Mouse (Mus musculus): Measurements from ENCODE around the gene Tmod3. TPM values are rescaled to one million over a fixed set of nuclear protein-coding genes. Genes with fewer than 3 reads are reported as not detected.

Gene Tmod3
- polyA plus RNA-seq, 1 experiment from 2014 or later, result 111 TPM

- WGBS, result 72% methylated on average over 8 of the region's 8 CpGs
- ATAC-seq (ENCODE audit: low FRiP score, low TSS enrichment) (no peak), DNase-seq (ENCODE audit: low spot score) (no peak)
- Histone ChIP-seq H3K4me1 (replicated peaks; ENCODE audit: control insufficient read depth, insufficient read depth) (no peaks in the 10 kb centered on the region), H3K9ac (ENCODE audit: low read length) (no peak overlapping the region), H3K4me3 (ENCODE audit: low read depth, low read length) (no peak overlapping the region), H3K27me3 (ENCODE audit: control insufficient read depth, insufficient read depth, low read length) (no peaks in the 10 kb centered on the region), H3K4me2 (replicated peaks; ENCODE audit: low read depth) (no peak overlapping the region), H3K36me3 (ENCODE audit: control insufficient read depth, insufficient read depth, low read length) (peaks cover 31% of the 10 kb centered on the region), H3K27ac (replicated peaks) (peak overlapping the region; percentile 40), H3K9me3 (ENCODE audit: control insufficient read depth, low read length) (no peaks in the 10 kb centered on the region)
- TF ChIP-seq CTCF (IDR thresholded peaks at IDR 0.05; ENCODE audit: low read depth), result no peak
These were observed 96.3 kb downstream of the Tmod3 start for GRCm38 (mm10) chr9:75463050-75463660.

- 61% methylated on average over 10 of the region's 10 CpGs for WGBS
- no peaks in the 10 kb centered on the region for H3K27me3 ChIP-seq (ENCODE audit: control insufficient read depth, insufficient read depth, low read length)
- peaks cover 43% of the 10 kb centered on the region for H3K36me3 ChIP-seq (ENCODE audit: control insufficient read depth, insufficient read depth, low read length)
- H3K9ac ChIP-seq (ENCODE audit: low read length), result no peak overlapping the region
- DNase-seq (ENCODE audit: low spot score) (peak; percentile 30), ATAC-seq (ENCODE audit: low FRiP score, low TSS enrichment) (no peak)
- H3K9me3 ChIP-seq (ENCODE audit: control insufficient read depth, low read length), result no peaks in the 10 kb centered on the region
- TF ChIP-seq CTCF (IDR thresholded peaks at IDR 0.05; ENCODE audit: low read depth) (no peak), EP300 (optimal IDR thresholded peaks at IDR 0.05) (no peak)
- H3K4me2 ChIP-seq (replicated peaks; ENCODE audit: low read depth), result no peak overlapping the region
- no peak overlapping the region for H3K27ac ChIP-seq (replicated peaks)
- no peaks in the 10 kb centered on the region for H3K4me1 ChIP-seq (replicated peaks; ENCODE audit: control insufficient read depth, insufficient read depth)
- H3K4me3 ChIP-seq (ENCODE audit: low read depth, low read length), result no peak overlapping the region
These were observed 103.8 kb downstream of the Tmod3 start for GRCm38 (mm10) chr9:75455684-75456083.

- Histone ChIP-seq H3K4me1 (replicated peaks; ENCODE audit: control insufficient read depth, insufficient read depth) (no peaks in the 10 kb centered on the region), H3K4me2 (replicated peaks; ENCODE audit: low read depth) (no peak overlapping the region), H3K9ac (ENCODE audit: low read length) (no peak overlapping the region), H3K4me3 (ENCODE audit: low read depth, low read length) (no peak overlapping the region), H3K9me3 (ENCODE audit: control insufficient read depth, low read length) (no peaks in the 10 kb centered on the region), H3K27me3 (ENCODE audit: control insufficient read depth, insufficient read depth, low read length) (no peaks in the 10 kb centered on the region), H3K36me3 (ENCODE audit: control insufficient read depth, insufficient read depth, low read length) (peaks cover 48% of the 10 kb centered on the region), H3K27ac (replicated peaks) (no peak overlapping the region)
- ATAC-seq (ENCODE audit: low FRiP score, low TSS enrichment) (no peak), DNase-seq (ENCODE audit: low spot score) (no peak)
- WGBS, result 78% methylated on average over 2 of the region's 2 CpGs
- no peak for TF ChIP-seq EP300 (optimal IDR thresholded peaks at IDR 0.05)
- no peak for TF ChIP-seq CTCF (IDR thresholded peaks at IDR 0.05; ENCODE audit: low read depth)
These were observed 105.5 kb downstream of the Tmod3 start for GRCm38 (mm10) chr9:75453994-75454393.

GRCm38 (mm10) chr9:75448021-75448420 lies 111.4 kb downstream of the Tmod3 start:
- no peaks in the 10 kb centered on the region for H3K9me3 ChIP-seq (ENCODE audit: control insufficient read depth, low read length)
- no peaks in the 10 kb centered on the region for H3K4me1 ChIP-seq (replicated peaks; ENCODE audit: control insufficient read depth, insufficient read depth)
- H3K36me3 ChIP-seq (ENCODE audit: control insufficient read depth, insufficient read depth, low read length), result peaks cover 27% of the 10 kb centered on the region
- ATAC-seq (ENCODE audit: low FRiP score, low TSS enrichment) (no peak), DNase-seq (ENCODE audit: low spot score) (no peak)
- TF ChIP-seq EP300 (optimal IDR thresholded peaks at IDR 0.05) (no peak), CTCF (IDR thresholded peaks at IDR 0.05; ENCODE audit: low read depth) (no peak)
- WGBS, result 83% methylated on average over 3 of the region's 3 CpGs
- no peak overlapping the region for H3K4me2 ChIP-seq (replicated peaks; ENCODE audit: low read depth)
- no peak overlapping the region for H3K9ac ChIP-seq (ENCODE audit: low read length)
- no peaks in the 10 kb centered on the region for H3K27me3 ChIP-seq (ENCODE audit: control insufficient read depth, insufficient read depth, low read length)
- no peak overlapping the region for H3K27ac ChIP-seq (replicated peaks)
- H3K4me3 ChIP-seq (ENCODE audit: low read depth, low read length), result no peak overlapping the region

Other genes with a start within 250 kb of the Tmod3 start
- not detected in 2 replicates for gene Bcl2l10, start 211.9 kb downstream of the Tmod3 start, polyA plus RNA-seq (2015; fragmentation: Nextera tagmentation; extraction: Ambion mirVana)
- 28.9 and 29.0 TPM in 2 replicates for gene Mapk6, start 149.7 kb downstream of the Tmod3 start, polyA plus RNA-seq (2015; fragmentation: Nextera tagmentation; extraction: Ambion mirVana)
- 16.1 and 17.8 TPM in 2 replicates for gene Leo1, start 118.1 kb downstream of the Tmod3 start, polyA plus RNA-seq (2015; fragmentation: Nextera tagmentation; extraction: Ambion mirVana)
- 11.3 and 11.9 TPM in 2 replicates for gene Tmod2, start 51.7 kb upstream of the Tmod3 start, polyA plus RNA-seq (2015; fragmentation: Nextera tagmentation; extraction: Ambion mirVana)
- gene Lysmd2, start 66.1 kb upstream of the Tmod3 start, polyA plus RNA-seq (2015; fragmentation: Nextera tagmentation; extraction: Ambion mirVana), result 30.3 and 32.2 TPM in 2 replicates
- 5.1 and 5.6 TPM in 2 replicates for gene Scg3, start 124.4 kb upstream of the Tmod3 start, polyA plus RNA-seq (2015; fragmentation: Nextera tagmentation; extraction: Ambion mirVana)
- 4.2 and 4.6 TPM in 2 replicates for gene Bmp5, start 215.7 kb upstream of the Tmod3 start, polyA plus RNA-seq (2015; fragmentation: Nextera tagmentation; extraction: Ambion mirVana)

Measured in stomach, postnatal 0 days (tissue).